Mouse (Mus musculus) intestine, embryonic 16.5 days (tissue): ENCODE data around the gene Exosc3. TPM values are rescaled to one million over a fixed set of nuclear protein-coding genes. Genes with fewer than 3 reads are reported as not detected.

Experiments used
- ATAC-seq: fragments of 200-750 bp; cut with Nextera tagmentation; 2 replicates; pipeline ENCODE4 v1.8.0; 2017; ENCODE audit warnings: moderate TSS enrichment, moderate library complexity
- H3K27ac ChIP-seq: fragments of 300-500 bp; sonication (generic); 2 replicates; pipeline ENCODE4 v1.5.1; 2014; ENCODE audit warnings: mild to moderate bottlenecking, low read length
- H3K27me3 ChIP-seq: fragments of 300-500 bp; sonication (generic); replicated peaks from 2 replicates; pipeline ENCODE4 v1.6.1; 2014; ENCODE audit warnings: low read length, control low read depth, mixed read lengths; ENCODE audit not compliant: control insufficient read depth, insufficient read depth
- H3K36me3 ChIP-seq: fragments of 300-500 bp; sonication (generic); 2 replicates; pipeline ENCODE4 v1.6.1; 2014; ENCODE audit warnings: low read length, control low read depth; ENCODE audit not compliant: control insufficient read depth, insufficient read depth
- H3K4me1 ChIP-seq: fragments of 300-500 bp; sonication (generic); 2 replicates; pipeline ENCODE4 v1.6.1; 2014; ENCODE audit warnings: low read length, control low read depth, mixed read lengths; ENCODE audit not compliant: control insufficient read depth, insufficient read depth
- H3K4me2 ChIP-seq: fragments of 300-500 bp; sonication (generic); 2 replicates; pipeline ENCODE4 v1.6.1; 2014; ENCODE audit warnings: low read depth, low read length, control low read depth
- H3K4me3 ChIP-seq: fragments of 300-500 bp; sonication (generic); 2 replicates; pipeline ENCODE4 v1.5.1; 2014; ENCODE audit warnings: mild to moderate bottlenecking, low read length
- H3K9ac ChIP-seq: fragments of 300-500 bp; sonication (generic); 2 replicates; pipeline ENCODE4 v1.6.1; 2014; ENCODE audit warnings: low read depth, low read length
- H3K9me3 ChIP-seq: fragments of 300-500 bp; sonication (generic); 2 replicates; pipeline ENCODE4 v1.6.1; 2016; ENCODE audit warnings: low read length, control low read depth; ENCODE audit not compliant: control insufficient read depth
- WGBS: fragments of 180-500 bp; shearing (Covaris S2); extraction: QIAGEN DNeasy Blood & Tissue Kit; methylation state at CpG from one replicate; pipeline ENCODE4 v1.1.7; 2014; 5-methylcytosine and 5-hydroxymethylcytosine counted together
- polyA plus RNA-seq: library from polyadenylated mRNA; unstranded; fragments of >200 nt; fragmentation: Nextera tagmentation; extraction: Ambion mirVana; gene quantifications from 2 replicates; pipeline ENCODE4 v1.2.1, GENCODE M21; 2015

Gene Exosc3
- polyA plus RNA-seq, 1 experiment from 2014 or later: 82.7 TPM

DNA sequence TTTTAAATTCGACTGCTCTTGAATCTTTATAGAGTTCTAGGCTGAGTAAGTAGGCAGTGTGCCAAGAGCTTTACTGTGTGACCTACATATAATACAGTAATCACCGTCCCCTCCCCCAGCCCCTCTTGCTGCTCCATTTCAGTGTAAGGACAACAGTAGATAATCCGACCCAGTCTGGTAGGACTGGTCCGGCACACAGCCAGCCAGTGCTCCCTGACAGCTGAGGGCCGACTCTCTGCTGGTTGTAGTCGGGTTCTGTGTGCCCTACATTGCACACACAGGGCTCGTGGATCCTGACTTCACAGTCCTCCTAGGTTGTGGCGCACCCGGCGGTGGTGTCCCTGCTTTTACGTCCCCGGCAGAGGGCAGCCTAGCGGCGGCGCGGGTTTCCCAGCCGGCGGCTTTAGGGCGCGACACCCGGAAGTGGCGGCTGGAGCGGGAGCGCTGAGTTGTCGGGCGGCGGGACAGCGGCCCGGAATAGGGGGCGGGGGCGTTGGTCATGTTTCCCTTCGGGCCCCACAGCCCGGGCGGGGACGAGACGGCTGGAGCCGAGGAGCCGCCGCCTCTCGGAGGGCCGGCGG lies 773 bp downstream of the Exosc3 start, which contains the start of gene Dcaf10:
Gene Dcaf10 (plus strand): TSS at position 433 of the 581 bp plus-strand sequence.
- Histone ChIP-seq H3K27ac (peak within 1 kb of the TSS; percentile 99), H3K27me3 (no peaks in the 10 kb centered on the region), H3K9ac (peak within 1 kb of the TSS; percentile 95), H3K36me3 (no peaks in the 10 kb centered on the region), H3K9me3 (no peaks in the 10 kb centered on the region), H3K4me1 (peaks cover 15% of the 10 kb centered on the region), H3K4me2 (peak within 1 kb of the TSS; percentile 89), H3K4me3 (peak within 1 kb of the TSS; percentile 96)
- ATAC-seq: peak; percentile 96
- 1% methylated on average over 42 of the region's 42 CpGs for WGBS

DNA sequence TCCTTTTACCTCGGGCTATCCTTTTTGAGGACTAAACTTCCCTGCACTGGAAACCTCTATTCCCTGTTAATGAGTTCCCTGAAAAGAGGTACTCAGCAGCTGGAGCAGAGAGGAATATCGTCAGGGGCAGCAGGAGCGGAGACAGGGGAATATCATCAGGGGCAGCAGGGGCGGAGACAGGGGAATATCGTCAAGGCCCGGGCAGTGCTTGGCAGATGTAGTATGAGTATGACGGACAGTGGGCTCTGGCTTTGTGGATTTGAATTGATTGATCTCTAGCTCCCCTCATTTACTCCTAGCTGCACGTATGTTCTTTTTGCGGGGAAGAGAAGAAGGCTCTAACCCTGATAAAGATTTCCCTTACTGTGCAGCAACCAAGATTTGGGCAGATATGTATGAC lies 1.3 kb downstream of the Exosc3 start:
- Histone ChIP-seq H3K27me3 (no peaks in the 10 kb centered on the region), H3K4me1 (peaks cover 15% of the 10 kb centered on the region), H3K9ac (peak overlapping the region; percentile 82), H3K36me3 (no peaks in the 10 kb centered on the region), H3K4me2 (peak overlapping the region; percentile 89), H3K4me3 (peak overlapping the region; percentile 96; the same call in 1 of the 2 replicates), H3K27ac (peak overlapping the region; percentile 99), H3K9me3 (no peaks in the 10 kb centered on the region)
- ATAC-seq: no peak
- WGBS: 62% methylated on average over 9 of the region's 9 CpGs

DNA sequence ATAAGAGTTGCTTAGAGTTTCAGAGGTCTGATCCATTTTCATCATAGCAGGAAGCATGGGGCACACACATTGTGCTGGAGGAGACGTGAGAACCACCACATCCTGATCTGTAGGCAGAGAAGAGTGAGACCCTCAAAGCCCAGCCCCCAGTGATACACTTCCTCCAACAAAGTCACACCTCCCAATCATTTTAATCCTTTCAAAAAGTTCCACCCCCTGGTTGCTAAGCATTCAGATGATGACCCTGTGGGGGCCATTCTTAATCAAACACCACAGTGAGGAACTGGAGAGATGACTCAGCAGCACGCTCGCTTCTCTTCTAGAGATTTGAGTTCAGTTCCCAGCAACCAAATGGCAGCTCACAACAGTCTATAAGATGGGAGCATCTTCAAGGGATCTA lies 10.1 kb downstream of the Exosc3 start:
- Histone ChIP-seq H3K4me3 (no peak overlapping the region), H3K36me3 (no peaks in the 10 kb centered on the region), H3K27me3 (no peaks in the 10 kb centered on the region), H3K9ac (no peak overlapping the region), H3K9me3 (no peaks in the 10 kb centered on the region), H3K4me1 (no peaks in the 10 kb centered on the region), H3K4me2 (no peak overlapping the region), H3K27ac (no peak overlapping the region)
- ATAC-seq: no peak
- WGBS: 50% methylated on average over 3 of the region's 3 CpGs

GRCm38 (mm10) chr4:45331139-45331538 lies 11.4 kb downstream of the Exosc3 start:
- Histone ChIP-seq H3K4me1 (no peaks in the 10 kb centered on the region), H3K9me3 (no peaks in the 10 kb centered on the region), H3K36me3 (no peaks in the 10 kb centered on the region), H3K27ac (no peak overlapping the region), H3K4me3 (no peak overlapping the region), H3K27me3 (no peaks in the 10 kb centered on the region), H3K9ac (no peak overlapping the region), H3K4me2 (no peak overlapping the region)
- WGBS: 73% methylated on average over 7 of the region's 7 CpGs
- ATAC-seq: no peak

DNA sequence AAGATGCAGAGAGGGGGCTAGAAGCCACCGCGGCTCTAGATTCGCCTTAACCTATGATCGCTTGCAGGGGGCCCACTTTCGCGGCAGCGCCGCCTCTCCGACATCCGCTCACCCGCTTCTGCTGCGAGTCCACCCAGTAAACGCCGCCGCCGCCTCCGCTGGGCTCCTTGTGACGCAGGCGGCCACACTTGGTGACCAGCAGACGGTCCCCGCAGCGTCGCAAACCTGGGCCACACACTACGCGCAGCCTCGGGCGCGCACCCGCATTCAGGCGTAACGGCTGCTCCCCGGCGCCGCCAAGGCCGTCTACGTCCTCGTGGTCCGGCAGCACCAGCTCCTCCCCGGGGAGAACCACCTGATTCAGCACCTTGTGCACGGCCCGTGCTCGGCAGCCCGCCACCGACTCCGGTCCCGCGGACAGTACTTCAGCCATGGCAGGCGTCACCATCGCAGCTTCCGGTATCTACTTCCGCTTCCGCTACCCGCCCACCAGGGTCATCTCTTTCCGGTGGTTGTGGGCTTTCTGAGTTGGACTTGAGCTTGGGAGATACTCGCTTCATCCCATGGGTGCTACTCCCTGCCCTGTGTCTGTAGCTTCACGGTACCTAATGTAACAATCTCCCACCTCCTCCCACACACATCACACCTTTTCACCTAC lies 22.2 kb downstream of the Exosc3 start:
- peak overlapping the region; percentile 81 for H3K4me3 ChIP-seq
- H3K27me3 ChIP-seq: no peaks in the 10 kb centered on the region
- H3K9me3 ChIP-seq: no peaks in the 10 kb centered on the region
- peaks cover 8% of the 10 kb centered on the region; the same call in 1 of the 2 replicates for H3K36me3 ChIP-seq
- peak; percentile 93 for ATAC-seq
- H3K4me2 ChIP-seq: peak overlapping the region; percentile 48
- under 1% methylated on average over 56 of the region's 56 CpGs for WGBS
- peak overlapping the region; percentile 91 for H3K9ac ChIP-seq
- peak overlapping the region; percentile 86 for H3K27ac ChIP-seq
- peaks cover 7% of the 10 kb centered on the region for H3K4me1 ChIP-seq

- H3K27ac ChIP-seq: no peak overlapping the region
- no peak overlapping the region for H3K4me3 ChIP-seq
- H3K4me2 ChIP-seq: no peak overlapping the region
- WGBS: 95% methylated on average over 2 of the region's 2 CpGs
- H3K9ac ChIP-seq: no peak overlapping the region
- H3K4me1 ChIP-seq: no peaks in the 10 kb centered on the region
- 0 out of 2 replicates have a peak, but pooled peaks cover 8% of the 10 kb centered on the region for H3K36me3 ChIP-seq
- H3K9me3 ChIP-seq: no peaks in the 10 kb centered on the region
- H3K27me3 ChIP-seq: no peaks in the 10 kb centered on the region
- ATAC-seq: no peak
Observed at GRCm38 (mm10) chr4:45311056-45311455, 31.5 kb downstream of the Exosc3 start.

DNA sequence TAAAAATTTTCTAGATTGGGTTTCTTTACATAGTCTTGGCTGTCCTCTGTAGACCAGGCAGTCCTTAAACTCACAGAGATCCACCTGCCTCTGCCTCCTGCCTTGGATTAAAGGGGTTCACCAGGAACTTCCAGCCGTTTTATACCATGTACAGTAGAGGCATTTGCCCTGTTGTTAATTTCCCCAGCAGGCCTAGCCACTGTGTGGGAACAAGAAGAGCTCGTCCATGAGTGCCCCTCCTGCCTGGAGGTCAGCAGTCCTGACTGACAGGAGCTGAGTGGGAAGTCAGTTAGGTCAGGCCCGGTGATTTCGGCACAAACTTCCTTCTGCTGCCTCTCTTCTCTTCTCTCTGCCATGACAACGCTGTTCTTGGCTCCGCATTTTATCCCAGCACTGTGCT lies 33.9 kb downstream of the Exosc3 start:
- no peak overlapping the region for H3K9ac ChIP-seq
- H3K4me3 ChIP-seq: no peak overlapping the region
- no peak overlapping the region for H3K4me2 ChIP-seq
- no peak overlapping the region for H3K27ac ChIP-seq
- no peaks in the 10 kb centered on the region for H3K4me1 ChIP-seq
- H3K27me3 ChIP-seq: no peaks in the 10 kb centered on the region
- H3K36me3 ChIP-seq: peaks cover 13% of the 10 kb centered on the region; the same call in 1 of the 2 replicates
- no peaks in the 10 kb centered on the region for H3K9me3 ChIP-seq
- 82% methylated on average over 6 of the region's 6 CpGs for WGBS
- no peak for ATAC-seq

DNA sequence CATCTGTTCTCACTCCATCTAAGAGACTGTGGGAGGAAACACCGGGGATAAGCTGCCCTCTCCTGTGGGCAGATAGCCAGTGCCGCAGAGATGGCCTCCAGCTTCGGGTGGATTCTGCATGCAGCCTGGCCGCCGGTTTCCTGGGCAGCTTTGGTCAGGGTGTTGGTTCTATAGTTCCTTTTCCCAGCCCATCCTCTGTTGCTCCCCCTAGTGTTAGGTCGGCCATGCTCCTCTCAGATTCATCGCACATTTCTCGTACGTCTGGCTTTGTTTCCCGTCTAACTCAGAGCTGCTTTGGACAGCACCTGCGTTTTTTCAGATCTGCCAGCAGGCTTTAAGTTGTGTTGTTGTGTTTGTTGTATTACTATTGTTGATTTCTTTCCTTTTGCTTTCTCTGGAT lies 34.5 kb downstream of the Exosc3 start:
- H3K9me3 ChIP-seq: no peaks in the 10 kb centered on the region
- H3K27ac ChIP-seq: no peak overlapping the region
- no peak for ATAC-seq
- H3K36me3 ChIP-seq: peaks cover 13% of the 10 kb centered on the region; the same call in 1 of the 2 replicates
- no peaks in the 10 kb centered on the region for H3K4me1 ChIP-seq
- H3K27me3 ChIP-seq: no peaks in the 10 kb centered on the region
- no peak overlapping the region for H3K9ac ChIP-seq
- 42% methylated on average over 11 of the region's 11 CpGs for WGBS
- no peak overlapping the region for H3K4me3 ChIP-seq
- H3K4me2 ChIP-seq: no peak overlapping the region

GRCm38 (mm10) chr4:45305536-45305935 lies 37.0 kb downstream of the Exosc3 start:
- no peaks in the 10 kb centered on the region for H3K4me1 ChIP-seq
- H3K27ac ChIP-seq: no peak overlapping the region
- H3K27me3 ChIP-seq: no peaks in the 10 kb centered on the region
- no peak for ATAC-seq
- H3K4me3 ChIP-seq: no peak overlapping the region
- H3K9ac ChIP-seq: no peak overlapping the region
- H3K4me2 ChIP-seq: no peak overlapping the region
- 93% methylated on average over 14 of the region's 14 CpGs for WGBS
- peaks cover 20% of the 10 kb centered on the region; the same call in 1 of the 2 replicates for H3K36me3 ChIP-seq
- H3K9me3 ChIP-seq: no peaks in the 10 kb centered on the region
